Mouse (Mus musculus) thymus, adult 18-20 months (tissue): ENCODE measurements around the gene Rassf2.
A peak's percentile ranks its signal among the peaks of the same experiment; 100 is the strongest.

ENCODE experiments used
- DNase-seq, 2 experiments: peaks; one replicate each; pipeline ENCODE4 v3.0.0; 2022; ENCODE audit warnings: mixed read lengths in 2 of 2

The Rassf2 gene

GRCm38 (mm10) chr2:132034590-132035469 lies 4.8 kb upstream of the Rassf2 start:
- no peak for DNase-seq

- DNase-seq: no peak
These were observed 1.5 kb upstream of the Rassf2 start for GRCm38 (mm10) chr2:132031364-132032095.

- no peak for DNase-seq
These were observed 633 bp upstream of the Rassf2 start for GRCm38 (mm10) chr2:132030418-132031363.

- peak; percentile 62 to 74 for DNase-seq
These were observed 1.0 kb downstream of the Rassf2 start for GRCm38 (mm10) chr2:132028894-132029605.

GRCm38 (mm10) chr2:132028107-132028506 lies 2.0 kb downstream of the Rassf2 start:
- no peak for DNase-seq

GRCm38 (mm10) chr2:132027366-132027765 lies 2.7 kb downstream of the Rassf2 start:
- no peak for DNase-seq

- DNase-seq: no peak
These were observed 6.0 kb downstream of the Rassf2 start for GRCm38 (mm10) chr2:132024028-132024427.

GRCm38 (mm10) chr2:132022621-132023020 lies 7.4 kb downstream of the Rassf2 start:
- peak in 1 of 2 experiments; percentile 70 for DNase-seq

GRCm38 (mm10) chr2:132021616-132022015 lies 8.4 kb downstream of the Rassf2 start:
- DNase-seq: no peak

GRCm38 (mm10) chr2:132020991-132021541 lies 9.0 kb downstream of the Rassf2 start:
- DNase-seq: peak; percentile 74 to 87

GRCm38 (mm10) chr2:132020420-132020819 lies 9.6 kb downstream of the Rassf2 start:
- DNase-seq: no peak

GRCm38 (mm10) chr2:132019372-132019811 lies 10.7 kb downstream of the Rassf2 start:
- peak in 1 of 2 experiments; percentile 69 for DNase-seq

GRCm38 (mm10) chr2:132018156-132018555 lies 11.9 kb downstream of the Rassf2 start:
- DNase-seq: no peak

GRCm38 (mm10) chr2:132017611-132018010 lies 12.4 kb downstream of the Rassf2 start:
- peak in 1 of 2 experiments; percentile 52 for DNase-seq

GRCm38 (mm10) chr2:132016034-132016433 lies 14.0 kb downstream of the Rassf2 start:
- no peak for DNase-seq

GRCm38 (mm10) chr2:132013152-132013551 lies 16.9 kb downstream of the Rassf2 start:
- DNase-seq: no peak

GRCm38 (mm10) chr2:132010781-132011180 lies 19.3 kb downstream of the Rassf2 start:
- DNase-seq: no peak

GRCm38 (mm10) chr2:132008186-132008585 lies 21.9 kb downstream of the Rassf2 start:
- DNase-seq: no peak

- no peak for DNase-seq
These were observed 22.6 kb downstream of the Rassf2 start for GRCm38 (mm10) chr2:132007475-132007819.

- no peak for DNase-seq
These were observed 23.2 kb downstream of the Rassf2 start for GRCm38 (mm10) chr2:132006561-132007474.

GRCm38 (mm10) chr2:132005445-132005844 lies 24.6 kb downstream of the Rassf2 start:
- no peak for DNase-seq
